Mouse (Mus musculus) ES-E14 (cell line): Measurements from ENCODE around the gene Foxc1. TPM values are rescaled to one million over a fixed set of nuclear protein-coding genes. Genes with fewer than 3 reads are reported as not detected.

Source experiments
- DNase-seq: peaks from one replicate; pipeline ENCODE4 v3.0.0-alpha.2; 2013; ENCODE audit warnings: low read depth, low spot score
- H3K27ac ChIP-seq: 2 replicates; pipeline ENCODE4 v1.5.1; 2012; ENCODE audit warnings: low read depth, mild to moderate bottlenecking, low read length, moderate library complexity, mixed read lengths; ENCODE audit not compliant: poor library complexity, insufficient read depth, severe bottlenecking
- H3K36me3 ChIP-seq: 2 replicates; pipeline ENCODE4 v1.6.1; 2012; ENCODE audit warnings: mild to moderate bottlenecking, low read length, moderate library complexity, mixed read lengths; ENCODE audit not compliant: control insufficient read depth, poor library complexity, insufficient read depth, severe bottlenecking
- H3K4me1 ChIP-seq, 2 experiments: fragments of 150-350 bp in 1 of 2; sonication (generic) in 1 of 2; 2 replicates each; pipeline ENCODE4 v1.6.1; 2012; ENCODE audit warnings: low read length in 2 of 2, mild to moderate bottlenecking in 1 of 2, mixed read lengths in 1 of 2; ENCODE audit not compliant: control insufficient read depth in 2 of 2, insufficient read depth in 2 of 2, poor library complexity in 1 of 2
- H3K4me3 ChIP-seq, 2 experiments: fragments of 150-350 bp in 1 of 2; sonication (generic) in 1 of 2; 2 replicates each; pipeline ENCODE4 v1.5.1; 2012; ENCODE audit warnings: low read length in 2 of 2, low read depth in 1 of 2, mild to moderate bottlenecking in 1 of 2, mixed read lengths in 1 of 2; ENCODE audit not compliant: insufficient read depth in 1 of 2, poor library complexity in 1 of 2, severe bottlenecking in 1 of 2
- H3K9ac ChIP-seq: 2 replicates; pipeline ENCODE4 v1.6.1; 2012; ENCODE audit warnings: low read depth, mild to moderate bottlenecking, low read length, mixed read lengths; ENCODE audit not compliant: poor library complexity, insufficient read depth, severe bottlenecking
- H3K9me3 ChIP-seq: fragments of 150-350 bp; sonication (generic); 2 replicates; pipeline ENCODE4 v1.6.1; 2012; ENCODE audit warnings: low read depth, mild to moderate bottlenecking, low read length; ENCODE audit not compliant: control insufficient read depth, insufficient read depth
- CHD2 ChIP-seq: IDR thresholded peaks from 2 replicates; pipeline ENCODE4 v1.6.1; 2014; ENCODE audit warnings: mild to moderate bottlenecking, low read depth, low read length, inconsistent platforms
- HCFC1 ChIP-seq: IDR thresholded peaks from 2 replicates; pipeline ENCODE4 v1.6.1; 2012; ENCODE audit warnings: low read length, inconsistent platforms, borderline replicate concordance; ENCODE audit not compliant: insufficient read depth
- MAFK ChIP-seq: IDR thresholded peaks from 2 replicates; pipeline ENCODE4 v1.6.1; 2014; ENCODE audit warnings: mild to moderate bottlenecking, low read depth, low read length, inconsistent platforms; ENCODE audit not compliant: insufficient read depth
- ZC3H11A ChIP-seq: IDR thresholded peaks from 2 replicates; pipeline ENCODE4 v1.6.1; 2012; ENCODE audit warnings: low read depth, mild to moderate bottlenecking, inconsistent platforms, low read length, borderline replicate concordance
- ZNF384 ChIP-seq: IDR thresholded peaks from 2 replicates; pipeline ENCODE4 v1.6.1; 2012; ENCODE audit warnings: low read depth, low read length, inconsistent platforms
- in situ Hi-C, 2 experiments: fragments of 600-800 bp; cut with MboI; formaldehyde crosslinking; loops; one replicate each; pipeline ENCODE4 v1.15.1; 2025; ENCODE audit warnings: low sequenced_read_pairs in 2 of 2, inconsistent platforms in 1 of 2; ENCODE audit not compliant: unreplicated experiment in 2 of 2
- total RNA-seq: library from RNA; depleted of rRNA; stranded (reverse); fragments of 300-350 nt; gene quantifications from 2 replicates; pipeline ENCODE4 v1.2.3, GENCODE M21; 2012

Gene Foxc1
- total RNA-seq, 1 experiment: 1.2 TPM

- H3K9ac ChIP-seq: peak overlapping the region; percentile 4; the same call in 1 of the 2 replicates
- H3K27ac ChIP-seq: no peak overlapping the region
- H3K9me3 ChIP-seq: no peaks in the 10 kb centered on the region
- in situ Hi-C loops: loop anchor here in 1 of 2 experiments (25.0 kb wide), 1 partner anchor 401 kb away; no protein-coding TSS in a partner anchor
- TF ChIP-seq HCFC1 (no peak), CHD2 (no peak), ZC3H11A (no peak), MAFK (no peak), ZNF384 (no peak)
- no peaks in the 10 kb centered on the region for H3K36me3 ChIP-seq
- no peaks in the 10 kb centered on the region for H3K4me1 ChIP-seq
- peak overlapping the region; percentile 47 to 52 for H3K4me3 ChIP-seq
- no peak for DNase-seq
Observed at GRCm38 (mm10) chr13:31810693-31811541, 4.5 kb downstream of the Foxc1 start.

DNA sequence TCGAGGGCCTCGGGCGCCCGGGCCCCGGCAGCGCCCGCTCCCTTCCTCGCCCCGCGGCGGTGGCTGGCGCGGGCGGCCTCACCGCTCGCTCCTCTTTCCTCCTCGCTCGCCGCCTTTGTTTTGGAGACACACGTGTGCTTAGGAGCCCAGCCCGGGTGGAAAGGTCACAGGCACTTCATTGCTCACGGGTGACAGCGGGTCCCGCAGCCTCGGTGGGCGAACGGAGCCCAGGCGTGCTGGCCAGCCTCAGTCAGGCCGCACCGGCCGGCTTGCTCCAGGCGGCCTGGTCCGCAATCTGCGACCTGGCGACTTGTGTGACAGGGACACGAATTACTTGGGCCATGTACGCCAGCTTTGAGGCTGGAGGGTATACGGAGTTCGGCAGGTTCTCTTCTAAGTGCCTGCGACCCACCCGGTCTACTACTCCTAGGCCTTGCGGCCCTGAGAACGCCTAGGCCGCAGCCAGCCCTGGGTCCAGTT lies 5.1 kb downstream of the Foxc1 start:
- Histone ChIP-seq H3K36me3 (no peaks in the 10 kb centered on the region), H3K9ac (peak overlapping the region; percentile 4; the same call in 1 of the 2 replicates), H3K4me3 (peak overlapping the region; percentile 47 to 52), H3K4me1 (no peaks in the 10 kb centered on the region), H3K27ac (no peak overlapping the region), H3K9me3 (no peaks in the 10 kb centered on the region)
- no peak for DNase-seq
- in situ Hi-C loops: loop anchor here in 1 of 2 experiments (25.0 kb wide), 1 partner anchor 401 kb away; no protein-coding TSS in a partner anchor
- TF ChIP-seq ZC3H11A (no peak), HCFC1 (no peak), CHD2 (no peak), ZNF384 (no peak), MAFK (no peak)

DNA sequence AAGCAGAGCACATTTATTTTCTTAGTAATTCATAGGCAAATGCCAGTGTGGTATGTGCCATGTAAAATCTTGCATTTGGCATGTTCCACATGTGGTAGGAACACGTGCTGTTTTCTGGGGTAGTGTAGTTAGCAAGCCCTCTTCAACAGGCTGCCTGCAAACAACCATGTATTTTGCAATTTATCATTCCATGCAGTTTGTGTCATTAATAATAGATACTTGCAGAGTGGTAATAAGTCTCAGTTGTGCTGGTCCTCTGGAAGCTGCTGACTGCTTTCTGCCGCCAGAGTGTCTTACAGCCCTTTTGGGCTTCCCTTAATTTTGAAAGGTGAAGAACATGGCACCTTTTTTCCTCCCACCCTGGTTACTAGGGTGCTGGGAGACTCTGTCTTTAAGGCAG lies 6.3 kb downstream of the Foxc1 start:
- TF ChIP-seq MAFK: no peak
- no peak for TF ChIP-seq HCFC1
- TF ChIP-seq CHD2: no peak
- TF ChIP-seq ZNF384: no peak
- TF ChIP-seq ZC3H11A: no peak
- H3K9ac ChIP-seq: no peak overlapping the region
- H3K4me1 ChIP-seq: no peaks in the 10 kb centered on the region
- no peak overlapping the region for H3K4me3 ChIP-seq
- no peak for DNase-seq
- no peaks in the 10 kb centered on the region for H3K36me3 ChIP-seq
- in situ Hi-C loops: loop anchor here in 1 of 2 experiments (25.0 kb wide), 1 partner anchor 400 kb away; no protein-coding TSS in a partner anchor
- H3K27ac ChIP-seq: no peak overlapping the region
- H3K9me3 ChIP-seq: no peaks in the 10 kb centered on the region

DNA sequence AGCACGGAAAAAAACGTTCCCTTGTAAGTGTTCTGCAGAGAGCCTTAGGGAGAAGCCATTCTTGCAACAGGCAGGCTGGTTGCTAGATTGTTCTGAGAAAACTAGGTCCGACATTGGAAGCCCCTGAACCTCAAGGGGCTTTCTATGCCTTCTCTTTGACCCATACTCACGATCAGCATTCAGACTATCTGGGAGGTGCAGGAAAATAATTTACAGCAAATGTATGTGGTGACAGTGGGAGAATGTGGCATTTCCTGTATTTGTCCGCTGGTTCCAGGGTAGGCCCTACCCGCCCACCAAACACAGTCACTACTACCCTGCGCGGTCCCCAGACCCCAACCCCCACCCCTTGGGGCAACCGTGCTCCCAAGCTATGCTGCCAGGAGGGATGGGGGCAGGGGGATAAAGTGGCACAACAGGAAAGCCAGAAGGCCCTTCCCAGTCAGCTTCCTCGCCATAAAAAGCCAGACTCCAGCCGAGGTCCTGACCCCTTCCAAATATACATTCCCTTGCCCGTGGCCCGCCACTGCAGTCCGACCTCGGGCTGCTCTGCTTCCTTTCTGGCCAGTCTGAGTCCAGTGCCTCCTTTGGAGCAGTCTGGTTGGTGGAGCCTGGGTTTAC lies 9.1 kb downstream of the Foxc1 start:
- DNase-seq: no peak
- in situ Hi-C loops: loop anchor here in 1 of 2 experiments (25.0 kb wide), 1 partner anchor 397 kb away; no protein-coding TSS in a partner anchor
- TF ChIP-seq HCFC1 (no peak), CHD2 (no peak), ZNF384 (no peak), ZC3H11A (no peak), MAFK (no peak)
- H3K36me3 ChIP-seq: no peaks in the 10 kb centered on the region
- H3K4me1 ChIP-seq: no peaks in the 10 kb centered on the region
- H3K9ac ChIP-seq: no peak overlapping the region
- H3K9me3 ChIP-seq: no peaks in the 10 kb centered on the region
- H3K4me3 ChIP-seq: no peak overlapping the region
- no peak overlapping the region for H3K27ac ChIP-seq
